Mouse (Mus musculus) heart, adult 2 months (tissue): ENCODE measurements around the gene Olfr718-ps1. TPM values are rescaled to one million over a fixed set of nuclear protein-coding genes. Genes with fewer than 3 reads are reported as not detected.
"Not testable (repeated sequence)": the region's sequence is repeated elsewhere in the genome, so short reads cannot be mapped to it uniquely, and the experiment has no call there.

Experiments
- DNase-seq, 2 experiments: peaks; one replicate each; pipeline ENCODE4 v3.0.0; 2021
- H3K27ac ChIP-seq: fragments of 200-600 bp; 2 replicates; pipeline ENCODE4 v1.8.1; 2022
- H3K27me3 ChIP-seq: fragments of 200-500 bp; 2 replicates; pipeline ENCODE4 v1.6.1; 2012; ENCODE audit warnings: mild to moderate bottlenecking, low read length, inconsistent platforms, mixed read lengths; ENCODE audit not compliant: control insufficient read depth, insufficient read depth
- H3K36me3 ChIP-seq: fragments of 200-500 bp; 2 replicates; pipeline ENCODE4 v1.6.1; 2012; ENCODE audit warnings: low read length, inconsistent platforms; ENCODE audit not compliant: control insufficient read depth, insufficient read depth
- H3K4me1 ChIP-seq: fragments of 200-500 bp; 2 replicates; pipeline ENCODE4 v1.6.1; 2011; ENCODE audit warnings: low read length; ENCODE audit not compliant: control insufficient read depth, insufficient read depth
- H3K4me3 ChIP-seq: fragments of 200-600 bp; 2 replicates; pipeline ENCODE4 v1.8.1; 2022
- H3K79me2 ChIP-seq: fragments of 200-500 bp; replicated peaks from 2 replicates; pipeline ENCODE4 v1.6.1; 2012; ENCODE audit warnings: mild to moderate bottlenecking, inconsistent platforms, low read length, moderate library complexity, mixed read lengths; ENCODE audit not compliant: control insufficient read depth, insufficient read depth
- H3K9ac ChIP-seq: fragments of 200-500 bp; 2 replicates; pipeline ENCODE4 v1.6.1; 2012; ENCODE audit warnings: low read depth, mild to moderate bottlenecking, control low read depth, inconsistent platforms, low read length, mixed read lengths
- CTCF ChIP-seq: fragments of 200-600 bp; IDR thresholded peaks from 2 replicates; pipeline ENCODE4 v1.8.1; 2022; ENCODE audit warnings: antibody characterized with exemption, mild to moderate bottlenecking, moderate library complexity
- EP300 ChIP-seq: fragments of 200-500 bp; IDR thresholded peaks from 2 replicates; pipeline ENCODE4 v1.6.1; 2011; ENCODE audit warnings: low read depth, low read length, control low read depth; ENCODE audit not compliant: insufficient read depth
- POLR2A ChIP-seq: fragments of 200-500 bp; IDR thresholded peaks from 2 replicates; pipeline ENCODE4 v1.6.1; 2011; ENCODE audit warnings: mild to moderate bottlenecking, low read depth, low read length, control low read depth; ENCODE audit not compliant: insufficient read depth
- WGBS: fragments of 180-500 bp; shearing (Covaris S2); methylation state at CpG from one replicate; pipeline ENCODE4 v1.1.7; 2018; 5-methylcytosine and 5-hydroxymethylcytosine counted together
- intact Hi-C: fragments of 180-260 bp; cut with DNase I; formaldehyde crosslinking; loops from one replicate; pipeline ENCODE4 v1.15.1; 2025
- long read RNA-seq: library from polyadenylated mRNA; stranded (forward); transcript quantifications from one replicate; pipeline ENCODE4 v2.0.0, GENCODE M21; 2021
- polyA plus RNA-seq: library from polyadenylated mRNA; depleted of rRNA; stranded (reverse); fragments of >200 nt; gene quantifications from 2 replicates; pipeline ENCODE4 v1.2.3, GENCODE M21; 2012; rRNA removed
- total RNA-seq, 2 experiments: library from RNA; stranded (reverse); gene quantifications; 2 replicates each; pipeline ENCODE4 v1.2.3; 2021

The Olfr718-ps1 gene
- total RNA-seq (not detected), polyA plus RNA-seq (not detected in 2 replicates)
- long read RNA-seq = 0 reads

DNA sequence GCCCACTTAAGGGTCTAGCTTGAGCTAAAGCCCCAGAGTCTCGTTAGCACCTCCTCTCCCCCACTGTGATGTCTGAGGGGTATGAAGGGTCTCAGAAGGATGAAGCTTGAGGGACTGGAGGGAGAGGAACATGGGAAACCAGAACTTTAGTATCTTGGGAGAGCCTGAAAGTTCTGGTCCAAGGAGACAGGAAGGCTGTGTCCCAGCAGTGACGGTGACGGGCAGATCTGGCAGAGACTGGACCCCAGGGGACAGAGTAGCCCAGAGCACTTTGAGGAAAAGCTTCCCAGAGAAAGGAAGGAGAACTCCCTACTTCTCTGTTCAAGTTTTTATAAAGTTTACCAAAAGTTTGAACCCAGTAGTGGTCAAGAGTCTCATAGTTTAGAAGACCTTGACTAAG is at the start of gene Olfr718-ps1:
Gene Olfr718-ps1, minus strand, starts transcription at position 101 of the 400 bp plus-strand sequence.
- no peak for DNase-seq
- no peaks in the 10 kb centered on the region for H3K4me1 ChIP-seq
- no peaks in the 10 kb centered on the region for H3K36me3 ChIP-seq
- no peak within 1 kb of the TSS for H3K4me3 ChIP-seq
- H3K27ac ChIP-seq = no peak within 1 kb of the TSS
- WGBS = 47% methylated on average over 3 of the region's 3 CpGs
- H3K9ac ChIP-seq = no peak within 1 kb of the TSS
- intact Hi-C loops = no loop called here
- TF ChIP-seq EP300 = no peak
- no peak for TF ChIP-seq CTCF
- TF ChIP-seq POLR2A = no peak
- H3K79me2 ChIP-seq = no peaks in the 10 kb centered on the region
- H3K27me3 ChIP-seq = no peaks in the 10 kb centered on the region

DNA sequence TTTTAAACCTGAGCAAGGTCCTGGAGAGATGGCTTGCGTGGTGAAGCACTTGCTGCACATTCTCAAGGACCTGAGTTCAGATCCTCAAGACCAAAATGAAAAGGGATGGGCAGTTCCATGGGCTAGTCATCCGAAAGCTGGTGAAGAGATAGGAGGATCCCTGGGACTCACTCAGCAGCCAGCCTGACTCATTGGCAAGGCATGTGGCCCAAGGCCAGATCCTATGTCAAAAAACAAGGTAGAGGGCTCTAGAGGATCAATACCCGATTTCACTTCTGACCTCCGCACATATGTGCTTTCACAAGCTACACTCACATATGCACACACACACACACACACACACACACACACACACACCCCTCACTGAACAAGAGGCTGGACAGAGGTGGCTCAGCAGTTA is 49.1 kb upstream of the Olfr718-ps1 start:
- Histone ChIP-seq H3K4me3 (no peak overlapping the region), H3K36me3 (no peaks in the 10 kb centered on the region), H3K4me1 (no peaks in the 10 kb centered on the region), H3K79me2 (no peaks in the 10 kb centered on the region), H3K27me3 (no peaks in the 10 kb centered on the region; the same call in 1 of the 2 replicates), H3K27ac (no peak overlapping the region), H3K9ac (no peak overlapping the region)
- TF ChIP-seq EP300 (no peak), CTCF (no peak), POLR2A (no peak)
- DNase-seq = no peak
- WGBS = 68% methylated on average over 4 of the region's 4 CpGs
- intact Hi-C loops = no loop called here

DNA sequence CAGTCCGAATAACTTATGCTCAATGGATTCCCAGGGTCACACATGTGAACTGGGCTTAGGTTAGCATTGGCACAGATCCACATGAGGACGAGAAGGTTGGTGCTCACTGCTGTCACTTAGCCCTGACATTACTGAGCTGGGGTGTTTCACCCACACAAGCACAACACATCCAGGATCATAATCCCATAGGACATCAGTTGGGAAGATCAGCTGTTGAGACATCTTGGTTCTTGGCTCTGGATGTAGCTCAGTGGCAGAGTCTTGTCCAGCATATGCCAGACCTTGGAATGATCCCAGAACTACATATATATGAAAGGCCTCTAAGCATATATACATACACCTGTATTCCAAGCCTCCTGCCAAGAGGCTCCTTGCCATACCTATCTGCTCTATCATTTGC is 47.8 kb upstream of the Olfr718-ps1 start:
- Histone ChIP-seq H3K27me3 (no peaks in the 10 kb centered on the region; the same call in 1 of the 2 replicates), H3K36me3 (no peaks in the 10 kb centered on the region), H3K79me2 (no peaks in the 10 kb centered on the region), H3K9ac (no peak overlapping the region), H3K4me1 (no peaks in the 10 kb centered on the region), H3K27ac (no peak overlapping the region), H3K4me3 (no peak overlapping the region)
- DNase-seq = no peak
- no peak for TF ChIP-seq EP300
- no peak for TF ChIP-seq CTCF
- TF ChIP-seq POLR2A = no peak
- intact Hi-C loops = no loop called here
- 64% methylated on average over 2 of the region's 2 CpGs for WGBS

DNA sequence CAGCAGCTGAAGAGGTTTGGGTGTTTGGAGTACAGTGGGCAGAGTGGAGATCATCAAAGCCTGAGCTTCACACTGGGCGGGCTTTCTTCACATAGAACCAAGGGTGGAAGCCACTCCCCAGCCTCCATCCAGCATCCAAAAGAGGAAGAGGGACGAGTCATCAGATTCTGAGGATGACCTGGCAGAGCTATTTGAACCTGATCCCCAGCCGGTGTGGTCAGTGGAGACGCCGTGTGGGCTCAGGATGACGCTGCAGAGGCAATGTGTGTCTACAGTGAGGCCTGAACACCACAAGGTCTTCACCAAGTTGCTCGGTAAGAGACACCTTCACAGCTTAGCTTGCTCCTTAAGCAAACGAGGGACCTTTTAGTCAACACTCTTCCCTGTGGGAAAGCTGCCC is 47.4 kb upstream of the Olfr718-ps1 start:
- H3K9ac ChIP-seq, H3K36me3 ChIP-seq, H3K79me2 ChIP-seq, H3K4me3 ChIP-seq, H3K4me1 ChIP-seq, H3K27me3 ChIP-seq, H3K27ac ChIP-seq, intact Hi-C loops, DNase-seq: not testable (repeated sequence)
- 53% methylated on average over 8 of the region's 8 CpGs for WGBS

DNA sequence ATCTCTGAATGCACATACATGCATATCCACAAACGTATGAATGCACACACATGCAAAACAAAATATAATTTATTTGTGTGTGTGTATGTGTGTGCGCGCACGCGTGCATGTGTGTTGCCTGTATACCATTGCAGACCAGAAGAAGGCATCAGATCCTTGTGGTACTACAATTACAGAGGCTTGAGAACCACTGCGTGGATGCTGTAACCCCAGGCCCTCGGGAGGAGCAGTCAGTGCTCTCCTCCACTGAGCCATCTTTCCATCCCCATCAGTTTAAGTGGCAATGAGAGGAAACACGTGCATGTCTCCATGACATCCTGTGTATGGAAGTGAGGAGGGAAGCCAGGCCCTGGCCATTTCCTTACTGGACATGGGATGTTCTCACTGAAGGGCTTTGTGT is 45.4 kb upstream of the Olfr718-ps1 start:
- no peak for TF ChIP-seq POLR2A
- TF ChIP-seq CTCF = no peak
- TF ChIP-seq EP300 = no peak
- DNase-seq = no peak
- no peaks in the 10 kb centered on the region for H3K79me2 ChIP-seq
- no peaks in the 10 kb centered on the region for H3K4me1 ChIP-seq
- WGBS = 78% methylated on average over 8 of the region's 8 CpGs
- no peaks in the 10 kb centered on the region; the same call in 1 of the 2 replicates for H3K27me3 ChIP-seq
- no peaks in the 10 kb centered on the region for H3K36me3 ChIP-seq
- H3K9ac ChIP-seq = no peak overlapping the region
- H3K4me3 ChIP-seq = no peak overlapping the region
- no peak overlapping the region for H3K27ac ChIP-seq
- intact Hi-C loops = no loop called here

- H3K27ac ChIP-seq, H3K4me1 ChIP-seq, H3K9ac ChIP-seq, H3K36me3 ChIP-seq, intact Hi-C loops, H3K4me3 ChIP-seq, H3K79me2 ChIP-seq, H3K27me3 ChIP-seq, DNase-seq: not testable (repeated sequence)
- 58% methylated on average over 1 of the region's 1 CpGs for WGBS
Measured at GRCm38 (mm10) chr5:143188014-143188413, 40.6 kb upstream of the Olfr718-ps1 start.
